Mouse (Mus musculus) olfactory bulb, adult 2 months (tissue): ENCODE data around the gene Evi5.

ENCODE experiments used
- CTCF ChIP-seq: fragments of 200-500 bp; IDR thresholded peaks from 2 replicates; pipeline ENCODE4 v1.5.1; 2012; ENCODE audit warnings: low read depth, mild to moderate bottlenecking, low read length, moderate library complexity; ENCODE audit not compliant: insufficient read depth
- POLR2A ChIP-seq: fragments of 200-500 bp; IDR thresholded peaks from 2 replicates; pipeline ENCODE4 v1.6.1; 2012; ENCODE audit warnings: mild to moderate bottlenecking, low read depth, low read length, moderate library complexity; ENCODE audit not compliant: insufficient read depth

DNA sequence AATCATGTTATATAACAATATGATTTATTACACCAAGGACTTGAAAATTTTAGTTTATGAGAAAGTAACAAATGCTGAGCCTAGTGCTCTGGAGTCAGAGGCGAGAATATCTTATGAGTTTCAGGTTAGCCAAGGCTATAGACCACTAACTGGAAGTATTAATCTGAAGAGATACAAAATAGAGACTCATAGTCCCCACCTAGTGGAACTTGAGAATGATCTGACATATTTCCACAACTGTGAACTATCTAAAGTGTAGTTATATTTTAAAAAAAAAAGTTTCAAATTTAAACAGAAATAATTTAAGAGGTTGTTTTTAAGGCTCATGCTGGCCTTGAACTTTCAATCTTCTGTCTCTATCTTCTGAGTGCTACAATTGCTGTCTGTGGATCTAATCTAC is 92.5 kb downstream of the Evi5 start:
- TF ChIP-seq CTCF (no peak), POLR2A (no peak)
